Mouse (Mus musculus): ENCODE data around the gene Irgm1. TPM values are rescaled to one million over a fixed set of nuclear protein-coding genes. Genes with fewer than 3 reads are reported as not detected.
"Not testable (repeated sequence)": the region's sequence is repeated elsewhere in the genome, so short reads cannot be mapped to it uniquely, and the experiment has no call there.

Irgm1 gene
- polyA plus RNA-seq, 1 experiment from 2014 or later, result 118 TPM

DNA sequence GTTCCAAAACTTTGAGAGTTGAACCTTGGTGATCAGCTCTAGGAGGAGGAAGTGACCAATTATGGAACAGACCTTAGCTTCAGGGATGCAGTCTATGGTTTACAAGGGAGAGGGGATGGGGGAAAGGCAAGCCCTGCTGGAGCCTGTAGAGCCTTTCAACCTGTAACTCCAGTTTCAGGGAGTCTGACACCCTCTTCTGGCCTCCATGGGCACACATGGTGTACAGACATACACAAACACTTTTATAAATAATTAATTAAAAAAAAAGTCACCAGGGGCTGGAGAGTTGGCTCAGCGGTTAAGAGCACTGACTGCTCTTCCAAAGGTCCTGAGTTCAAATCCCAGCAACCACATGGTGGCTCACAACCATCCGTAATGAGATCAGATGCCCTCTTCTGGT, 25.1 kb downstream of the Irgm1 start:
- no CpG with 5 or more reads among the region's 2 CpGs for WGBS (ENCODE audit: missing documents)
- not testable (repeated sequence) for H3K79me2 ChIP-seq (ENCODE audit: inconsistent target); H3K27ac ChIP-seq; H3K36me3 ChIP-seq (ENCODE audit: inconsistent target); H3K4me3 ChIP-seq (ENCODE audit: inconsistent target)

DNA sequence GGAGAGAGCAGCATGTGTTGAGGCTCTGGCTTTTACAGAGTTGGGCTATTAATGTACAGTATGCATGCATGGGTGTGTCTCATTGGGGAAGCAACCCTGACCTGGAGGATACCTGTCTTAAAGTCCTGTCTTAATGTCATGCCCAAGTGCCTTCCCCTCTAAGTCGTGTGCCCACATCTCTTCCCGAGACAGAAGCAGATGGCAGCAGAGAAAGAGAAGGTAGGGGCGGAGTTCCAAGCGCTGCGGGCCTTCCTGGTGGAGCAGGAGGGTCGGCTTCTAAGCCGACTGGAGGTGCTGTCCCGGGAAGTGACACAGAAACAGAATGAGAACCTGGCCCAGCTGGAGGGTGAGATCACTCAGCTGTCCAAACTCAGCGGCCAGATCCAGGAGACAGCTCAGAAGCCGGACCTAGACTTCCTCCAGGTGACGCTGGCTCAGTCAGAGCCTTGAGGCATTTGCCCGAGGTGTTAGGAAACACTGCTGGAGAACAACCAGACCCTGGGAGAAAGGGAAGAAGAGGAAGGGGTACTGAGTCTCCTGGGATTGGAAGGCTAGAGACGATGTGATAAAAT, 26.2 kb downstream of the Irgm1 start:
- 82% methylated on average over 13 of the region's 13 CpGs for WGBS (ENCODE audit: missing documents)
- H3K27ac ChIP-seq, result no peak overlapping the region
- no peaks in the 10 kb centered on the region for H3K36me3 ChIP-seq (ENCODE audit: inconsistent target)
- H3K4me3 ChIP-seq (ENCODE audit: inconsistent target), result no peak overlapping the region
- no peaks in the 10 kb centered on the region for H3K79me2 ChIP-seq (ENCODE audit: inconsistent target)

DNA sequence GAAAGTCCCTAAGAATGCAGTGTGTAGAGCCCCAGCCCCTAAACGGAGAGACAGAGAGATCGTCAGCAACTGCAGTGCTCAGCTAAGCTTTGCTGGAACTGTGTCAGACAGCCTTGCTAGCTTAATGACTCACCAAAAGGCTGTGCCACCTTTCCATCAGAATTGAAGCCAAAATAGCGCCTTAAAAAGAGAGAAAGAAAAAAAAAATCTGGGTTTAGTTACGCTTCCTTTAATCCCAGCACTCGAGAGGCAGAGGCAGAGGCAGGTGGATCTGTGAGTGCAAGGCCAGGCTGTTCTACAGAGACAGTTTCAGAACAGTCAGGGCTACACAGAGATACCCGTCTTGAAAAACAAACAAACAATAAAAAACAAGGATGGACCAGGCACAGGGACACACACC, 27.2 kb downstream of the Irgm1 start:
- Histone ChIP-seq H3K36me3 (ENCODE audit: inconsistent target) (no peaks in the 10 kb centered on the region), H3K27ac (no peak overlapping the region)
- WGBS (ENCODE audit: missing documents), result 91% methylated on average over 5 of the region's 6 CpGs

DNA sequence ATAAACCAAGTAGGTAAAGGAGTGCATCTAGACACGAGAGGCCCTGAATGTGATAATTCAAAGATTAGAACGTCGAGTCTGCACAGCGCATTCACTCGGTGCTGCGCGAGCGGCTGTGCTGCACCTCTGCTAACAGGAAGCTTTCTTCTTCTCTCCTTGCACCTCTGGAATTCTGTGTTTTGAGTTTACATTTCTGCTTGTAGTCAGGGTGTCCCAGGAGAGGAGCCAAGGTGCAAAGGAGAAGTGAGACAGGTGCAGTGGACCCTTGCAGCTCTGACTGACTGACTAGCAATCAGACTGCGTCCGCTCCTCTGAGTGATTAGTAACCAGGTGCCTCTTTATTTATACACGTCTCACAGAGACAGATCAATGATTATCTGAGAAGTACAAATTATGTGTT, 28.3 kb downstream of the Irgm1 start:
- Histone ChIP-seq H3K4me3 (ENCODE audit: inconsistent target) (no peak overlapping the region), H3K36me3 (ENCODE audit: inconsistent target) (no peaks in the 10 kb centered on the region), H3K79me2 (ENCODE audit: inconsistent target) (no peaks in the 10 kb centered on the region), H3K27ac (no peak overlapping the region)
- 94% methylated on average over 11 of the region's 11 CpGs for WGBS (ENCODE audit: missing documents)

More for the DNA sequence above, 27.2 kb downstream of the Irgm1 start:
- Histone ChIP-seq H3K4me3 (ENCODE audit: inconsistent target) (no peak overlapping the region), H3K79me2 (ENCODE audit: inconsistent target) (no peaks in the 10 kb centered on the region)

DNA sequence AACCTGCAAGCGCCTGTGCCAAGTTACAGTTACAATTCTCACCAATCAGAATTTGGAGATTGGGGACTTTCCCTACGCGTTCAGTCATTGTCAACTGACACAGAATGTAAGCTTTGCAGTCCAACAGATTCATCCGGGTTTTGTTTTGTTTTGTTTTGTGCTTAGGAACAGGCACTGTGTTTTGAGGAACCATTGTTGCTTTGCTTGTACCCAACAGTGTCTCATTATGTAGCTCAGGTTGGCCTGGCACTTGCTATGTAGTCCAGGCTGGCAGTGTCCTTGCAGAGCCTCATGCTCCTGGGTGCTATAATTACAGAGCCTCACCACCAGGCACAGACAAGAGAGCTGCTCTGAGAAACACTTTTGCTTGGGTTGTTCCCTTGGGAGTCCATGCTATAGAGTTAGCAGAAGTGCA, 29.1 kb downstream of the Irgm1 start:
- no peak overlapping the region for H3K27ac ChIP-seq
- no peaks in the 10 kb centered on the region for H3K36me3 ChIP-seq (ENCODE audit: inconsistent target)
- H3K4me3 ChIP-seq (ENCODE audit: inconsistent target), result no peak overlapping the region
- H3K79me2 ChIP-seq (ENCODE audit: inconsistent target), result no peaks in the 10 kb centered on the region
- 85% methylated on average over 4 of the region's 4 CpGs for whole genome bisulfite sequencing (ENCODE audit: missing documents)

DNA sequence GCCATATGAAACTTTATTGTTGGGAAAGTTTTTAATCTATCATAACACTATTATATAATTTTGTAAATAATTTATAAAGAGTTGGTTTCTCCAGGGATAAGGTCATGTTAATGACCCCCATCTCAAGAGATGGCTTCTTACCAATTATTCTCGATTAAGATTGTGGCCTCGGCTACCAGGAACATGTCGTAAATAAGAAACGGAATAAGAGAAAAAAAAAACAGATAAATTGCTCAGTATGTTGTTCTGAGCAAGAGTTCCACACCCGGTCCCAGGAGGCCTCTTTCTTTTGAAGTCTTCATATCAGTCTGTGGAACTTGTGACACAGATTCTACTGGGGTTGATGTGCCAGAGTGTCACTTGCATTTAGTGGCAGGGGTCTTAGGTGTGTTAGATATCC, 30.3 kb downstream of the Irgm1 start:
- 98% methylated on average over 5 of the region's 5 CpGs for WGBS (ENCODE audit: missing documents)
- Histone ChIP-seq H3K36me3 (ENCODE audit: inconsistent target) (no peaks in the 10 kb centered on the region), H3K79me2 (ENCODE audit: inconsistent target) (no peaks in the 10 kb centered on the region), H3K27ac (no peak overlapping the region), H3K4me3 (ENCODE audit: inconsistent target) (no peak overlapping the region)

DNA sequence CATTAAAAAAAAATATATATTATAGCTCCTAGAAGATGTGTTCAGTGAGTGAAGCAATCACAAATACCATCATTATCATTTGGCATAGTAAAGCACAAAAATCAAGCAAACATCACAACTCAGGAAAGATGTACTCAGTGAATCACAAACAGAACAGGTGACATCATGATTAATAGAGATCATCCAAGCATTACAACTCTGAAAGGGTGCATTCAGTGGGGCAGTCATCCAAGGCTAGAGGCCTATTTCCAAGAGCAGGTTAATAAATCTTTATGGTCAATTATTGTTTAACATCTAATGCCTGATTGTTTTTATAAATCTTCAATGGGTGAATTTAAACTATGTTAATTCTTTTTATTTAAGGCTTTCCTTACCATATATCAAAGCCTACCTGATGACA, 30.7 kb downstream of the Irgm1 start:
- no peak overlapping the region for H3K27ac ChIP-seq
- H3K36me3 ChIP-seq (ENCODE audit: inconsistent target), result no peaks in the 10 kb centered on the region
- no peaks in the 10 kb centered on the region for H3K79me2 ChIP-seq (ENCODE audit: inconsistent target)
- H3K4me3 ChIP-seq (ENCODE audit: inconsistent target), result no peak overlapping the region

DNA sequence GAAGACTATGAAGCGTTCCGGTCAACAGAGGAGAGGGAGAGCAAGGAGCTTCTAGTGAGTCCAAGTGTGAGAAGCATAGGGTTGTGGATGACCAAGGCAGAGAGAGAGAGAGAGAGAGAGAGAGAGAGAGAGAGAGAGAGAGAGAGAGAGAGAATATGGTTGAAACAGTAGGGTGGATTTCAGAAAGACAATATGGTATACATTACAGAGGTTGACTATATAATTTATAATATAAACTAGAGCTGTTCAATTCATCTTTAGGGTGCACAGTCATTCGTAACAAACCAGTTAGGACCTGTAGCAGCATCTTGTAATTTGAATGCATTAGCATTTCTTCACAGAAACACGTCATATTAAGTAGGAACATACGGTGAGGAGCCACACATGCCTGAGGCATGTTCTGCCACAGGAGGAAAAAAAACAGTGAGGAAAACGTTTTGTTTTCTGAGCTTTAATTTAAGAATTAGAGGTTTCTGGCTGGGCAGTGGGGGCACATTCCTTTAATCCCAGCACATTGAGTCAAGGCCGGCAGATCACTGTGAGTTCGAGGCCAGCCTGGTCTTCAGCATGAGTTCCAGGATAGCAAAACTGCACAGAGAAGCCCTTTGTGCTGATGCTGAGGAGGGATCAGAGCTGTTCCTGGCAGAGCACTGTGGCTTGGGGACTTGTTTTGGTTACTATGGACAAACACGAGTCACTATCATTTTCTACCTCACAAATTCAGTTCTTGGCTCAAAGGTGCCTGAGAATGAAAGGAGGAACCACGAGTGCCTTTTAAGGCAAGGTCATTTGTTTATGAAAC, 32.4 kb downstream of the Irgm1 start:
- H3K36me3 ChIP-seq (ENCODE audit: inconsistent target), result no peaks in the 10 kb centered on the region
- H3K79me2 ChIP-seq (ENCODE audit: inconsistent target), result no peaks in the 10 kb centered on the region
- no peak overlapping the region for H3K27ac ChIP-seq
- no peak overlapping the region for H3K4me3 ChIP-seq (ENCODE audit: inconsistent target)
- 87% methylated on average over 10 of the region's 10 CpGs for WGBS (ENCODE audit: missing documents)

DNA sequence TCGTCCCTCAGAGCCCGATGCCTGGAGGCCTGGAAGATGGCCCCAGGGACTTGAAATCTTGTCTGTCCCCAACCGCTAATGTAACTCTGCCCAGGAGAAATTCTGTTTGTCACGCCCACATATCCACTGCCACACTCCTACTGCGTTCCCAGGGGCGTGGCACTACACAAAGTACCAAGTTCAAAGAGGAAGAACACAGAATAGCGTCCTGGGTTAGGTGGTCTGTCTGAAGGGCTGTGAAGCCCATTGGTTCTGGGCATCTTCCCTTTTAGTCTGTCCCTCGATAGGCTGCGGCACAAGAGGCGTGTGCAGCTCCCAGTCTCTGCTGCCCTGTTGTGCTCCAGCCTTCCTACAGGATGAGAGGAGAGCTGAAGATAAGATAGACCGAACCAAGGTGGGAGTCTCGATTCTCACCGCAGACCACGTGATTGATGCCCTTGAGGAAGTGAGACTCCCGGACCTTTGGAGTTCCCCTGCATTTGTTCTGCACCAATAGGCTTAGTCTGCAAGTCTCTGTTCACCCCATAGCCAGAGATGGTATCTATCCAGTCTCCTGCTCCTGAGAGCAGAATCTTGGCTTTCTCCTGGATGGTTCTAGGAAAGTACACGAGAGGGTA, 33.2 kb downstream of the Irgm1 start:
- H3K36me3 ChIP-seq (ENCODE audit: inconsistent target), result no peaks in the 10 kb centered on the region
- H3K79me2 ChIP-seq (ENCODE audit: inconsistent target), result no peaks in the 10 kb centered on the region
- 0 out of 2 replicates have a peak overlapping the region, but pooled peaks have one; percentile 8 for H3K27ac ChIP-seq
- WGBS (ENCODE audit: missing documents), result under 1% methylated on average over 16 of the region's 16 CpGs
- H3K4me3 ChIP-seq (ENCODE audit: inconsistent target), result peak overlapping the region; percentile 51

DNA sequence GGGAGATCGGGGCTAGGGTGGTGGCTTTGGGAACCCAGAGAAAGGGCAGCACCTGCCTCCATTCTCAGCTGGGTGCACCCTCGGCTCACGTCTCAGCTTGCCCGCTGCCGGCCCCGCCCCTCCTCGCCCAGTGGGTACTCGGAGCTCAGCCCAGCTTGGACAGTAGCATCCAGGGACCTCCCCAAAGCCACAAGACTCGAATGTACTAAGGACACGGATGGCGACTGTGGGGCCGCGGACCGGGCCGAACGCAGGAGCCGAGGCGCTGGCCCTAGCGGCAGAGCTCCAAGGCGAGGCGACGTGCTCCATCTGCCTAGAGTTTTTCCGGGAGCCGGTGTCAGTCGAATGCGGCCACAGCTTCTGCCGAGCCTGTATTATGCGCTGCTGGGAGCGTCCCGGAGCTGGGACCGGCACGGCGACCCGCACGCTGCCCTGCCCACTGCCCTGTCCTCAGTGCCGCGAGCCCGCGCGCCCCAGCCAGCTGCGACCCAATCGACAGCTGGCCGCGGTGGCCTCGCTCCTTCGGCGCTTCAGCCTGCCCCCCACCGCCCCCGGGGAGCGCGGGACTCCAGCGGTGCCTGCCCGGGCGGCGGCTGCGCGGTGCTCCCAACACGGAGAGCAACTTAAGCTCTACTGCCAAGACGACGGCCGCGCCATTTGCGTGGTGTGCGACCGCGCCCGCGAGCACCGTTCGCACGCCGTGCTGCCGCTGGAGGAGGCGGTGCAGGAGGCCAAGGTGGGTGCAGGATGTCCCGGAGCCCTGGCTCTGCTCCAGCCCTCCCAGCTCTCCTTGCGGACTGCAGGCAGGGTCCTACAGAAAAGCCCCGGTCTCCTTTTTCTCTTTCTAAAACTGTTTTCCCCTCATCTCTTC, 33.9 kb downstream of the Irgm1 start:
- Histone ChIP-seq H3K79me2 (ENCODE audit: inconsistent target) (no peaks in the 10 kb centered on the region), H3K27ac (0 out of 2 replicates have a peak overlapping the region, but pooled peaks have one; percentile 8), H3K4me3 (ENCODE audit: inconsistent target) (peak overlapping the region; percentile 51), H3K36me3 (ENCODE audit: inconsistent target) (no peaks in the 10 kb centered on the region)
- 1% methylated on average over 75 of the region's 77 CpGs for WGBS (ENCODE audit: missing documents)

DNA sequence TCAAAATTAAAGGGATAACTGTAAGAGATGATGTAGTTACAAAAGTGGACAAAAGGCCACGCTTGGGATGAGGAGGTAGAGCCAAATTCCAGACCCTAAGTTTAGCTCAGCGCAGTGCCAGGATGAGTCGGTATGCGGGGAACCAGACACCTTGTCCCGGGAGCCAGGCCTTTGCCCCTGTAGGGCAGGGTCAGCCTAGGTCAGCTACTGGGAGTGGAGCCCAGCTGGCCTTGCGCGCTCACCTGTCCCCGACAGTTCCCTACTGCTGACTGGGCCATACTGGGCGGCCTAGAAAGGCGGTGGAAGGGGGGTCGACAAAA, 34.5 kb downstream of the Irgm1 start:
- H3K4me3 ChIP-seq (ENCODE audit: inconsistent target), result peak overlapping the region; percentile 5; the same call in 1 of the 2 replicates
- H3K27ac ChIP-seq, result no peak overlapping the region
- no peaks in the 10 kb centered on the region for H3K36me3 ChIP-seq (ENCODE audit: inconsistent target)
- WGBS (ENCODE audit: missing documents), result 68% methylated on average over 11 of the region's 11 CpGs
- H3K79me2 ChIP-seq (ENCODE audit: inconsistent target), result no peaks in the 10 kb centered on the region

DNA sequence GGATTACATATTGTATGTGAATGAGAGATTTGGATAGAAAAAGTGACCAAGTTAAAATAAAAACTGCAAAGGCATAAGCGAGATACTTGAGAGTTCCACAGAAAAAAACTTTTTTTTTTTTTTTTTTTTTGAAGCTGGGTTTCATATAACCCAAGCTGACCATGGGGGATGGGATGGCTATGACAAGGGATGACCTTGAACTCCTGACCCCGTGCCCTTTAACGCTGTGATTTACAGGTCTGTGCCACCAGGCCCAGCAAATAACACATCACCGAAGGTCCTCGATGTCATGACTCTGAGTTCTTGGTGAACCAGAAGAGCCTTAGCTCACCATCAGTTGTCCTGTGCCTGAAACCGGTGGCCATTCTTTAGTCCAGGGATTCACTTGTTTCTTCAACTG, 35.6 kb downstream of the Irgm1 start:
- Histone ChIP-seq H3K36me3 (ENCODE audit: inconsistent target) (no peaks in the 10 kb centered on the region), H3K79me2 (ENCODE audit: inconsistent target) (no peaks in the 10 kb centered on the region), H3K4me3 (ENCODE audit: inconsistent target) (no peak overlapping the region), H3K27ac (no peak overlapping the region)
- WGBS (ENCODE audit: missing documents), result 84% methylated on average over 6 of the region's 6 CpGs

DNA sequence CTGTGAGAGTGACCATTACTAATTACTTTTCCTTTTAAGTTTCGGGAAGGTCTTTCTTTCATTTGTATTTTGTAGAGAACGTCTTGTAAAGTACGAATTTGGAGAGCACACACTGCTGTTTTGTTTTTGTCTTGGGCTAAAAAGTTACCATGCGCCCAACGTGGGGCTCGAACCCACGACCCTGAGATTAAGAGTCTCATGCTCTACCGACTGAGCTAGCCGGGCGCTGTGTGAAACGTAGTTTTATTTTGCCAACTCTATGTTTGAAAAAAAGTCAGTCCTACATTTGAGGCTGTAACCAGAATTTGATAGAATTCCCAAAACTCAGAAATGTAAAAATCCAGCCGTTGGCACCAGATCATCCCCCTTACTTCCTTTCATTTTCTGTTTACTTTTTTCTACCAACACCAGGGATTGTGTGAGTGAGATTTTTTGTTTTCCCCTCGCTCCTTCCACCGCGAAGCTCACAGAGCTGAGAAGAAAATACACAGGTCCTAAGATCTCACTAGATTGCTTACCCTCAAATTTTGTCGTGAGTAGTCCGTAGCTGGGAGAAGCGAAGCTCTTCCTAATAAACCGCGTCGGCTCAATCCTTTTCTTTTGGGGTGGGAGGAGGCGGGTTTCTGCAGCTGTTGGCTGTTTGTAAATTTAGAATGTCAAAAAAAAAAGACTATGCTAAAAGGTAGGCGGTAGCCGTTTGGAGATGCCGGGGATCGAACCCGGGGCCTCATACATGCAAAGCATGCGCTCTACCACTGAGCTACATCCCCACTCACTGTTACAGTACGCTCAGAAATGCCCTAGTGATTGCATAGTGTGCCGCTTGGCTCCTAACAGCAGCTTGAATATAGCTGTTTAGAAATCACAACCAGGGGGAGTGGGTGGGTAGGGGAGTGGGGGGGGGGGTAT, 37.5 kb downstream of the Irgm1 start:
- no peaks in the 10 kb centered on the region for H3K79me2 ChIP-seq (ENCODE audit: inconsistent target)
- 0% methylated on average over 30 of the region's 30 CpGs for WGBS (ENCODE audit: missing documents)
- peak overlapping the region; percentile 54 for H3K27ac ChIP-seq

More for the DNA sequence above, 37.5 kb downstream of the Irgm1 start:
- Histone ChIP-seq H3K4me3 (ENCODE audit: inconsistent target) (peak overlapping the region; percentile 78), H3K36me3 (ENCODE audit: inconsistent target) (no peaks in the 10 kb centered on the region)
